Mouse (Mus musculus) megakaryocyte, embryonic 14.5 days (primary cell): ENCODE measurements at regions not wholly inside any gene's neighbourhood (a gene's known extent, or its start where the extent isn't known, plus 50 kb on each side); places are given as distances from the start of the nearest gene placed in this dataset.

Experiments used
- FLI1 ChIP-seq: IDR thresholded peaks from 2 replicates; pipeline ENCODE4 v1.6.1; 2012; ENCODE audit warnings: low read length, inconsistent platforms, mixed read lengths
- GATA1 ChIP-seq: IDR thresholded peaks from 3 replicates; pipeline ENCODE4 v1.6.1; 2012; ENCODE audit warnings: mixed read lengths, low read length, inconsistent platforms, borderline replicate concordance

GRCm38 (mm10) chr14:54169254-54169653 is 84.7 kb downstream of the Dad1 start:
- TF ChIP-seq GATA1 (no peak), FLI1 (no peak)
